Mouse (Mus musculus) lung, postnatal 4 days (tissue): Measurements from ENCODE around the gene Nek10.
A peak's percentile ranks its signal among the peaks of the same experiment; 100 is the strongest.
"Not testable (repeated sequence)": the region's sequence is repeated elsewhere in the genome, so short reads cannot be mapped to it uniquely, and the experiment has no call there.

ENCODE experiments used
- DNase-seq, 2 experiments: peaks; one replicate each; pipeline ENCODE4 v3.0.0; 2021

Gene Nek10

DNA sequence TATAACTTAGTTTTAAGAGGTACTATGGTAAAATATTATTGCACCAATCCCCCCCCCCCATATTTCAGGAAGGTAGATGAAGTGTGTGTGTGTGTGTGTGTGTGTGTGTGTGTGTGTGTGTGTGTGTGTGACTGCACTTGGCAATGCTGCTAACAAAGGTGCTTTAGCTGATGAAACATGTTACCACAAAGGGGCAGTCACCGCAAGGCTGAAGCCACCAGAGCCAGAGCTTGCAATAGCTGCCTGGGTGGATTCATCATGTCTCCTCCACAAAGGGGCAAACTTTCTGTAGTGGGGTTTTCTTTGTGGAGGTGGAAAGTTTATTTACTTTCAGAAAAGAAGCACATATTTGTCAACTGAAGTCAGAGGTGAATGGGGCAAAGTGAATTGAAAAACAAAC is 67.9 kb downstream of the Nek10 start:
- DNase-seq = no peak

DNA sequence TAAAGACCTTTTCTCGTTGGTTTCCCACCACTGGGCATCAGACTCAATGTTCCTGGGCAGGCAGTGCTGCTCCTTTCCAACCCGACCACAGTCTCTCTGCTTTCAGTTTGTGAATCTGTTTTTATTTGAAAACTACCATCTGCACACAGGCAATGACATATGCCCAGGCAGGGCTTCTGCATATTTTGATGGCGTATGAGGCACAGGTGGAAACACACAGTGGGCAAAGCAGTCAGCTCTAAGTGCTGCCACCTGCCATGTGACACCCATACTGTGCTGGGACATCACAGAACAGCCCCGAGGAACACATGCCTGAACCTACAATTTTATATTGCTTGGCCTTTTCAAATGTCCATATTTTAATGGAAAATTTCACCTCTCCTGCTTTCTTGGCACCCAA is 68.5 kb downstream of the Nek10 start:
- no peak for DNase-seq

DNA sequence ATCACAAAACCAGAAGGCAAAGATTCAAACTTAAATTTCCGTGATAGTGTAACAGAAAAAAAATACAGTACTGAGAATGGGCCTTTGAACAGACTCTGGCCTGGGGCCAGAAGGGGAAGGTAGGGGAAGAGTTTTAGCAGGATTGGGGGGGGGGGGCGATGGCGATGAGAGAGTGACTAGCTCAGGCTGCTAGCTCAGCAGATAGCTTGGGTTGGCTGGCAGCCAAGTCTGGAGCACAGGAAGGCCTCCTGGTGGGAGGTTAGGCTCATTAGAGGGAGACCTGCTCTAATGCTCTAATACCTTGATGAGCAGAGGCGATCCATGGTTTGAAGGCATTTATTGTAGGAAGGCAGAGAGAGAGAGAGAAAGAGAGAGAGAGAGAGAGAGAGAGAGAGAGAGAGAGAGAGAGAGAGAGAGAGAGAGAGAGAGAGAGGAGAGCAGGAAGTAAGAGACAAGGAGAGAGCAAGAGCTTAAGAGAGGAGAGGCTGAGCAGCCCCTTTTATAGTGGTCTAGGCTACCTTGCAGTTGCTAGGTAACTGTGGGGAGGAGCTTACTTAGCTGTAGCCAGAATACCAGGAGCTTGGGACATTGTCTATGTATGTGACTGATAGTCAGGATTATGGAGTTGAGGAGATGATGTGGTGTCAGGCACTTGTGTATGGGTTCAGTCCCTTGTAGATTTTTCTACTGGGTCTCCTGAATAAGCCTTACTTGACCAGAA is 90.9 kb downstream of the Nek10 start:
- DNase-seq = no peak

DNA sequence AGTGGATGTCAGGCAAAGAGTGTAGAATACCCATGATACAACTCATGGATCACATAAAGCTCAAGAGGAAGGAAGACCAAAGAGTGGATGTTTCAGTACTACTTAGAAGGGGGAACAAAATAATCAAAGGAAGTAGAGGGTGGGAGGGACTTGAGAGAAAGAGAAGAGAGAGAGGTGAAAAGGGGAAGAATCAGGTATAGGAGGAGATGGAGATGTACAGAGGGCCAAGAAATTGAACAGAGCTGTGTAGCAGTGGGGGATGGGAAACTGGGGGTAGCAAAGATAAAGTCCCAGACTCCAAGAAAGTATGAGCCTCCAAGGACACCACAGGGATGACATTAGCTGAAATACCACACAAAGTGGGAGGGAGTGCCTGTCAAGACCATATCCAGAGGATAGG is 91.6 kb downstream of the Nek10 start:
- DNase-seq = no peak

DNA sequence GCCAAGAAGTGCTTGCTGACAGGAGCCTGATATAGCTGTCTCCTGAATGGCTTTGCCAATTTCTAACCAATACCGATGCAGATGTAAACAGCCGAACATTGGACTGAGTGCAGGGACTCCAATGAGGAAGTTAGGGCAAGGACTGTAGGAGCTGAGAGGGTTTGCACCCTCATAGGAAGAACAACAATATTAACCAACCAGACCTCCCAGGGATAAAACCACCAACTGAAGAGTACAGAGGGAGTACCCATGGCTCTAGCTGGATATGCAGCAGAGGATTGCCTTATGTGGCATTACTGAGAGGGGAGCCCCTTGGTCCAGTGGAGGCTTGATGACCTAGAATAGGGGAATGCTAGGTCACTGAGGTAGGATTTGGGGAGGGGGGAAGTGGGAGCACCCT is 92.1 kb downstream of the Nek10 start:
- DNase-seq = no peak

DNA sequence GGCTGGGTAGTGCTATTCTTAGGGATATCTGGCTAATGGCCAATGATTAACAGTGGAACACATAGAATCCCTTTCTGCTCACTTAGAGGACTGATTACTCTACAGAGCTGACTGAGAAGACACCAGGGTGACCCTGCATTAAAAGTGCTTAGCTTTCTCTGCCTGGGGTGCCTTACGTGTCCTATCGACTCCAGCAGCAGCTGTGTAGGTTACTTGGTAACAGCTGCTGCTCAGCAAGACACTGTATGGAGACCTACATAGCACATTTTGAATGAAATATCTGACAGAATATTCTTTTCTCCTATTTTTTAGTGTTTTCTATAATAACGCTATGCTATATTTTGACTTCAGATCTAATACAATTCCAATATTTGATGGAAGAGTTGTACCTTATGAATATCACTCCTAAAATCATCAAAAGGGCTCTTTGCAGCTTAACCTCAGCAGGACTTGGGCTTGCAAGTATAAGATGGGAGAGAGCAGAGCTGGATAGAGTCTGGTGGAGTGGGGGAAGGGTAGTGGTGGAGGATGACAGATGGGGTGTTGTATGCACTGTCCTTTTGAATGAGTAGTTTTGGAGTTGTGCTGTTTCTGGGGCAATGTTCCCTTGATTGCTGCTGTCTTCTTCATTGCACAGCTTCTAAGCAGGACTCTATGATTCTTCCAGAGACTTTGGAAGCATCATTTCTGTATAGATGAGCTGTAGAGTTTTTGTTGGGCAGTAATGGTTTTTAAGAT is 93.4 kb downstream of the Nek10 start:
- no peak for DNase-seq

DNA sequence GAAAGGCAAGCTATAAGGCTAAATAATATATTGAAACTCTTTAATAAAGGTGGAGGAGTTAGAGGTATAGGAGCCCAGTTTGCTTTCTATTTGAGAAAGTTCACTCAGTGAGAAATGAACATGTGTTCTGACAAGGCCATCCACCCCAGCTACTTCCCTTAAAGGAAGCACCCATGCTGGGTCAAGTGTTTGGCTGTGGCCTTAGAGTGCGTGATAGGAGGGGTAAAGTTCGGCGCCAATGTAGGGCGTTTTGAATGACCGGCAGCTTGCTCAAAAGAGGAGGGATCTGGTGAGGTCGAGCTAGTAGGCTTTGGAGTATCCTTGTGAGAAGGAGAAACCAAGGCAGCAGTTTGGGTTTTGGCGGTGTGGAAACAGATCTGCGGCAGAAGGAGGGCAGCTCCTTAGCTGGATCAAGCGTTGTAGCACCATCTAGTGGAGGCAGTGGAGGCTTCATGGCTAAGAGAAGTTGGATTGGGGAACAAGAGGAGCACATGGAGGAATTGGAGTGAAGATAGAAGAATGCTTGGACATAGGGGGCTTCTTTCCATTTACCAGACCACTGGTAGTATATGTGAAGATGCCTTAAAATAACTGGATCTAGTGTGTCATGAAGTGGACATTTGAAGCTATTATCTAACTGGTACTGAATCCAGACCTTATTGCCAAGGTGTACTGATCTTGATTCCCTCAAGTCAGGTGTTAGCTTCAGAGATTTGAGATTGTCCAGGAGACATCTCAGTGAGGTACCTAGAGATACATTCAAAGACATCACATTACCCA is 101.7 kb downstream of the Nek10 start:
- peak; percentile 33 to 76 for DNase-seq

DNA sequence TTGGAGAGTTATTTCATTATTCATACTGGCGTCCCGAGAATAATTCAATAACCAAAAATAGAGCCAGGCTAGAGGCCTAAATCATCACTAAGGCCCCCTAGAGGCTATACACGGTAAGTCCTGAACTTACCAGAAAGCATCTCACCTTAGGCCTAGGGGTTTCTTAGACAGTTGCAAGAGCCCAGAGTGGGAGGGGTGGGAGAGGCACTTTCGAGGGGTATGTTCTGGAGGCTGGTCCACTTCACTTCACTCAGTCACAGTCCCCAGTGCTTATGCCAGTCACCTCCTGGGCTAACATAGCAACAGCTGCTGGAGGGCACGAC is 102.3 kb downstream of the Nek10 start:
- DNase-seq = no peak

DNA sequence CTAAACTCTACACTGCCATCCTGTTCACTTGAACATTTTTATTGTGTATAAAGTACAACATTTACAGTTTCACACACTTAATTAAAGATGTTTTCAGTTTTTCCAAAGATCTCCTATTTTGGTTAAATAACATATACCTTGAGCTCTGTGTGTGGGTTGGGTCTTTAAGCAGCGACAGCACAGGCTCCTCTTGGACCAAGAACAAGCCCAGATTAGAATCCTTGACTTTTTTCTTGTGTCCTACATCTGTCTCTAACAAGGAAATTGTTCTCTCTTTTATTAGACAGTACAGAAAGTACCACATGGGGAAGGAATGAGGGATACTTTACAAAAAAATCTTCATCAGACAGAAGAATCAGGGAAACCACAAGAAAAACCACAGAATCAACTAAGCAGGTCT is 122.4 kb downstream of the Nek10 start:
- DNase-seq = no peak

DNA sequence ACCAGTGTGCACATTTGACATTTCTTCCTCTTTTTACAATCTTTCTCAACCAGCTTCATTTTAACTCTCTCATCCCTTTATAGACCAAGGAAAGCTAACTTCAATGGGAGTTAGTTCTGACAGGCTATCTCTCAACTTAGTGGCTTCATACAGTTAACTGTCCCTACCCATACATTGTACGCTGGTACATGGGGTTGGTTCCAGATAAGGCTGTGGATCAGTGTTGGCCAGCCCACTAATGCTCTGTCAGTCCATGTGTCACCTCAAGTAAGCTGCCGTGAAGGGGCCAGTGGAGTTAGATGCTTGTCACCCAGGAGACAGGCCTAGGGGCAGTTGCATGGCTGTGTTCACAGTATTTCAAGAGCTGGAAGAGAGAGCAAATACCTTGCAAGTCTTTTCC is 124.3 kb downstream of the Nek10 start:
- no peak for DNase-seq

DNA sequence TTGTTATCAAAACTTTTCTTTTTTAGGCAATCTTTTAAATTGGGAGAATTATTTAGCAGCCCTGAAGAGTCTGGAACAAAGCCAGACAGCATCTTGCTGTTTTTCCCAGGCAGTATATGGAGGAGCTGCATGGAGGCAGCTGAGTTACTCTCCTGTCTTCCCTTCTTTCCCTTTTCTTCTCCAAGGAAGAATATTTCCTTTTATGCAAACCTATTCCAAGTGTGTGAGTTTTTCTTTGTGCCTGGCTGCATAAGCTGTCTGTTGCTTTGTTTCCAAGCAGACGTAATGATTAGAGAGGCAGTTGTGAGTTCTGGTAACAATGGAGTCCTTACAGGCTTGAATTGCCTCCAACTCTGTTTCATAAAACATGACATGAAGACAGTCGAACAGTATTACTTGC is 131.8 kb downstream of the Nek10 start:
- no peak for DNase-seq

DNA sequence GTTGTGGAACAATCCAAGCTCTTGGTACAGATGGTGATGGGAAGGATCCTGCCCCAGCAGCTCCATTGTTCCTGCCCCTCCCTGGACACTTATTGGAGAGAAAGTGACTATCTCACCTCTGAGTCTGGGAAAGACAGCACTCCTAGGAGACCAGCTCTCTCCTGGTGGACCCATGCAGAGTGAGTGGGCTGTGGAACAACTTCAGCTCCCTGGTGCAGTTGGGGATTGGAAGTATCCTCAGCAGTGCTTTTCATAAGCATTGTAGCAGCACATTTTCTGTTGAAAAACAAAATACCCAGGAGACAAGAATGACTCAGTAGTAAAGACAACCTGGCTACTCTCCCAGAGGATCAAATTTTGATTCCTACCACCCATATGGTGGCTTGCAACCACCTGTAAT is 142.7 kb downstream of the Nek10 start:
- DNase-seq = no peak

DNA sequence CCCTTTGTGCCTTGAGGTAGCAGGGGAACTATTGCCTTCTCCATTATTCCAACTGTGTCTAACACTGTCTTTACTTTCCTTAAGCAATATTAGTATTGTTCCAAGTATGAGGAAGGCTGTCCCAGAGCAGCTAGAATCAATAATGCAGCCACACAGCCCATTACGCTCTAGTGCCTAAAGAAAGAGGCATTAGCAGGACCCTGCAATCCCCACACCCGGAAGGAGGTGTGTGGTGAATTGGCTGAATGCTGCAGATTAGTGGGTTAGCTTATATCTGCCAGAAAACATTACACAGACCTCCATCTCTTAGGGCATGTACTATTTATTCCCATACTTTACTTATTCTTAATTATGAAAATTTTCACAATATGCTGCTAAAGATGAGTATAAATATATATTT is 145.8 kb downstream of the Nek10 start:
- DNase-seq = no peak

DNA sequence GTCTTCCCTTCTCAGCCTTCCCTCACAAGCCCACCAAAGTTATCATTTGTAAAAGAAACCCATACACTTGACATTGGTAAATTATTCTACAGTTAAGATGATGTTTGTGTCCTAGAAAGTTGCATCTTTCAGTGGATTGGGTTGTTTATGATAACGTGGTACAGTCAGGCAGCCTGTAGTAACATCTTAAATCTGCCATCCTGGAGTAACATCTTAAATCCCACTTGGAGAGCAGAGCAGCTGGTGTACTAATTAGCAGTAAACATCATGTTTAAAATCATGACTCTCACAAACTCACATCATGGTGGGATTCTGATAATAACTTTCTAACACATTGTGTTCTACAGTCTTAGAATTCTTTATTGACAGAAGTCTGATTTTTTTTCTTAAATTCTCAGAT is 148.6 kb downstream of the Nek10 start:
- no peak for DNase-seq

DNA sequence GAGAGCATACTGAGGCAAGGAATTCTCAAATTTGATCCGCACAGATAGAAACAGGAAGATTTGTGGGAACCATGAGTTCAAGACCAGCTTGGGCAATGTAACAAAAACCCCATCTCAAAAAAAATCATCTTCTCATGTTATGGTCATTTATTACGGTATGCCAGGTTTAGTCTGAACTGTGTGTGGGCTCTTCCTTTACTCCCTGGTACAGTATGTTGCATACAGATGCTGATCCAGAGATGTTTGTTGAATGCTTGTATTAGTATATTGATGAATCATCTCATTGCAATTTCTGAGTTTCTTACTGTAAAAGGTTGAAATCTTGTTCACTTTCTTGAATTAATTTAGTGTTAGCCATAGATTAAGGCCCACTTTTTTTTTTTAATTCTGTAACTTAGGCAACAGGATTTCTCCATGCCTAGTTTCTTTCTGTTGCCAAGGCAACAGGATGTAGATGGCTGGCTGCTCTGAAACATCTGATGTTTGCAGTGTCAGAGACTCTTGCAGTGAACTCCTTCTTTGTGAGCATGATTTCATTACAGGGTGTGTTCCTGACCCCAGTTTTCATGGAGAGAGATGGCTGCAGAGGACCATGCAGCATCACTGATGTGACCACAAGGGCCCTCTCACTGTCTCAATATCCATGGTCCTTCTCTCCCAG is 156.7 kb downstream of the Nek10 start:
- no peak for DNase-seq

DNA sequence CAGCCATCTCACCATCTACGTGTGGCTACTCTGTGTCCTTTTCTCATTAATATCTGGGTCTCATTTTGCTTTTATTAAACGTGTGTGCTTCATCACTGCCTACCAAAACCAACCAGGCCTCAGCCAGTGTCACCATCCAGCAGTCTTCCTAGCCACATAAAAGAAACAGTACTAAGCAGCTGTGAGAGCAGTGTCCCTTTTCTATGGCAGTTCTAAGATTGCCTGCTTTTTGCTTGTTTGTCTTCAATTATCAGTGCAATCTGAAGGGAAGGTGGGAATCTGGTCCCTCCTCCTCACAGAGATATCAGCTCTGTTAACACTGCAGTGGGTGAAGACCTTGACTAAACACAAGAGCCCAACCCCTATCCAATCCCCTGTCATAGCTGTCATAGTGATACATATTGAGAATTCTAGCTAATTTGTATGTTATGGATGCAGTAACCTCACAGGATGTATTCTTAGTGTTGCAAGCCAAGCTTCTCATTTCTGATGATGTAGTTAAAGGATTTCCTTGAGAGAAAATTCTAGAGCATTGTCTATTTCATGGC is 157.3 kb downstream of the Nek10 start:
- DNase-seq = no peak

DNA sequence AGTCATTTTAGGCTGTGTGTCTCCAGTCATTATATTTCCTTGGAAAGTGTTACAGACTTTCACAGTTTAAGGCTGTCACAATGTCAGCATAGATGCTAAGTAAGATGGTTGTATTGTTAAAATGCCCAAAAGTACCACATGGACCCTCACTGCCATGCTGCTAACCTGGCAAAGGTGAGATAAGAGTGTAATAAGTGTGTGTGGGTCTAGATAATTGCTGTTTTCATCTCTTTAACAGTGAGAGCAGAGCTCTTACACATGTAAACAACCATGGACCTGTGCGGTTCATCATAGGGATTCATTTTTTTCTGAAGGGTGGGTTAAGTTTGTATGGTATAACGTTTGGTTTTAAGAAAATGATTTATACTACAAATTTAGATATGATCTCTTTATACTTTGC is 167.4 kb downstream of the Nek10 start:
- no peak for DNase-seq

DNA sequence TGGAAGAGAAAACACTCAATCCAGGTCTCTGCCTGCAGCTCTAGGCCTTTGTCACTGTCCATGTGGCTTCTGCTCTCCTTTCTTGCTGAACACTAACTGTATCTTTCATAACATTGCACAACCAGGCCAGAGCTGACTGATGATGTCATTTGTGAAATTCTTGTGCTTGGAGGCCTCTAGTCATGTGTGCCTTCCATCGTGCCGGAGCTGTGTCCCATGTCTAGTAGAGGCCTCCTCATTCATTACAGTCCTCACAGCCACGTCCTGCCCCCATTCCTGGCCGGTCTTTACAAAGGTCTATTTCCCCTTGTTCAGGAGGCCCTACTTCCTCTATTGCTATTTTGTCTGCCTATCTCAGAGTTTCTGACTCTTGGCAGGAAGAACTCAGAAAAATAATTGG is 167.8 kb downstream of the Nek10 start:
- DNase-seq = no peak

DNA sequence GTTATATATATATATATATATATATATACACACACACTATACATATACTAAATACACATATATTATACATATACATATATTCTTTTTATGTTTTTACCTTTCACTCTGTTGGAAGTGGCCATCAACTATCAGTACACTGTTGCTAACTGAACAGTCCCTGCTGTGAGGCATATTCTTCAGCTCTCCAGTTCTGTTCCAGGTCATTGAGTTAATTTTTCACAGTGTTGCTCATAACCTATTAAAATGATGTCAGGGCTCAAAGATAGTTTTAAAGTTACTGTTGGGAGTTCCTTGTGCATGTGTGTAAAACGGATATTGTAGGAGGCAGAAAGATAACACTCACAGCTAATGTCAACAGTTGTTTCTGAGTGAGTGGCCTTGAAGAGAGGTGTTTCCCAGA is 170.9 kb downstream of the Nek10 start:
- DNase-seq = no peak

DNA sequence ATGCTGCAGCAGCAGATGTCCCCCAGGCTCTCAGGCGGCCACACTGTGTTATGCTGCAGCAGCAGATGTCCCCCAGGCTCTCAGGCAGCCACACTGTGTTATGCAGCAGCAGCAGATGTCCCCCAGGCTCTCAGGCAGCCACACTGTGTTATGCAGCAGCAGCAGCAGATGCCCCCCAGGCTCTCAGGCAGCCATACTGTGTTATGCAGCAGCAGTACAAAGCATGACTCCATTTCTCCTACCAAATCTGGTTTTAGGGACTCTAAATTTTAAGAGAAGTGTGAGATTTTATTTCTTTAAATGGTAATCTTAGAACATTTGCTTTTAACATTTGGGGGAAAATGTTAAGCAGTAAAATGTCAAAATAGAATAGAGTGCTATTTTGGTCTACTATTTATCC is 180.9 kb downstream of the Nek10 start:
- not testable (repeated sequence) for DNase-seq

DNA sequence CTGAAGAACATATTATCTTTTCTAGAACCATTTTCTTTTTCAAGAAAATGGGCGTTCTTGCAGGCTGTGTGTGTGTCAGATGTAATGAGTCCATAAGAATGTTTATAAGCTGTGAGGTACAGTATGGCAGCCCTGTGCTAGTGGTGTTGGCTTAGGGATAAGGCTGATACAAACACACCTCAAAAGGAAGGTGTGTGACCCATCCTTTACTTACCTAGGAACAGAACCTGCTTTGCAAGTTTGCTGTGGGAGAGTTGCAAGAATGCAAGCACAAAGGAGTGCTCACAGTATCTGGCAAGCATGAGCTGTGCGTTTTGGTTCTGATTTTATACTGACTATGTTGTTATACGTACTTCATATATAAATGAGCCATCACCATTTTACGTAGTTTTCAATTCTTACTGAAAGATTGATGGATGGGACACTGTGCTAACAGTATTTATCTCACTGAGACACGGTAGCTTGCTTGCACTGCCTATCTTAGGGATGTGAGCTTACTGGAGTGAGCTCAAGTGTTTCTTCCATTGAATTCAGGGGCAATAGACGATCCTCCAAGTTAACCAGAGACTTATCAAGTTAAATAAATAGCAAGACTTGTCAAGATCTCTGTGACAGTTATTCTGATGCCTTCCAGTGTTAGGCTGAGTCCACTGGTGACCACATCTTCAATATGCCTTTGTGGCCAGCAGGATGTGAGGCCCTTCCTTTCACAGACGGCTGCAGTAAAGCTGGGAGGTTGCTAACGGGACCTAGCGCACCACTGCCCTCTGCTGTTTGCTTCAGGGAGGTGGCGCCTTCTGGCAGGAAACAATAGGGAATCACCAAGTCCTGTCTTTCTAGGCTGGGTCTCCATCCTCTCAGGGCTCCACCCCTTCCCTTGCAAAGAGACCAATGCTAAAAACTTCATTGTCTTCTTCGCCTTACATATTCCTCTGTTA is 181.8 kb downstream of the Nek10 start:
- DNase-seq = peak; percentile 65 to 77

DNA sequence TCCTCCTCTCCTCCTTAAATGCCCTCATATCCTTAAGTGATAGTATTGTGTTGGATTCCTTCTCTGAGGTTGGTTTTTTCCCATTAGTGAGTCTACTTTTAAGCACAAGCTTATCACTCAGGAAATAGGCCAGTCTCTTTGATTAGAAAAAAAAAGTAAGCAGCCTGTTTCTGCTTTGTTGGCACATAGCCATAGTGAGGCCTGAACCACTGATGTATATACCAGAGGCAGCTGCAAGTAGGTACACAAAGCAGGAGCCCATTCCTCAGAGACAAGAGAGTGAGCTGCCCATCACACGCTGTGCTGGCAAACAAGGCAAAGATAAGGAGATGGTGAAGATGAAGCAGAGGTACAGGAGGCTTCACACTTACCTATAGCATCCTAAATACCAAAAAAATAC is 184.2 kb downstream of the Nek10 start:
- DNase-seq = no peak
